Mouse (Mus musculus) liver, adult 2 months (tissue): ENCODE measurements around the gene Gpr35. TPM values are rescaled to one million over a fixed set of nuclear protein-coding genes. Genes with fewer than 3 reads are reported as not detected.
A peak's percentile ranks its signal among the peaks of the same experiment; 100 is the strongest.

Experiments used
- DNase-seq: peaks from one replicate; pipeline ENCODE4 v3.0.0-alpha.2; 2011; ENCODE audit warnings: low read depth, low spot score; ENCODE audit errors: extremely low read depth
- H3K27ac ChIP-seq: fragments of 200-500 bp; replicated peaks from 2 replicates; pipeline ENCODE4 v1.5.1; 2012; ENCODE audit warnings: low read depth, mild to moderate bottlenecking, control low read depth, inconsistent platforms, low read length; ENCODE audit not compliant: insufficient read depth
- H3K27me3 ChIP-seq: fragments of 200-500 bp; 2 replicates; pipeline ENCODE4 v1.6.1; 2012; ENCODE audit warnings: mild to moderate bottlenecking, moderate library complexity, low read length, inconsistent platforms; ENCODE audit not compliant: control insufficient read depth, insufficient read depth
- H3K36me3 ChIP-seq: fragments of 200-500 bp; 2 replicates; pipeline ENCODE4 v1.6.1; 2012; ENCODE audit warnings: low read length, inconsistent platforms; ENCODE audit not compliant: control insufficient read depth, insufficient read depth
- H3K4me1 ChIP-seq: fragments of 200-500 bp; 2 replicates; pipeline ENCODE4 v1.6.1; 2011; ENCODE audit warnings: low read length; ENCODE audit not compliant: control insufficient read depth, insufficient read depth
- H3K4me3 ChIP-seq: fragments of 200-500 bp; 2 replicates; pipeline ENCODE4 v1.5.1; 2011; ENCODE audit warnings: low read depth, mild to moderate bottlenecking, control low read depth, low read length, moderate library complexity; ENCODE audit not compliant: insufficient read depth
- H3K79me2 ChIP-seq: fragments of 200-500 bp; 2 replicates; pipeline ENCODE4 v1.6.1; 2012; ENCODE audit warnings: inconsistent platforms, mild to moderate bottlenecking, low read length, moderate library complexity; ENCODE audit not compliant: control insufficient read depth, insufficient read depth
- H3K9ac ChIP-seq: fragments of 200-500 bp; 2 replicates; pipeline ENCODE4 v1.6.1; 2012; ENCODE audit warnings: low read depth, mild to moderate bottlenecking, control low read depth, inconsistent platforms, low read length
- CTCF ChIP-seq: fragments of 200-500 bp; IDR thresholded peaks from 2 replicates; pipeline ENCODE4 v1.5.1; 2011; ENCODE audit warnings: low read depth, low read length, control low read depth
- POLR2A ChIP-seq: fragments of 200-500 bp; IDR thresholded peaks from 2 replicates; pipeline ENCODE4 v1.6.1; 2011; ENCODE audit warnings: low read length, control low read depth; ENCODE audit not compliant: insufficient read depth; ENCODE audit errors: extremely low read depth
- WGBS: fragments of 180-500 bp; shearing (Covaris S2); methylation state at CpG from one replicate; pipeline ENCODE4 v1.1.7; 2018; 5-methylcytosine and 5-hydroxymethylcytosine counted together
- polyA plus RNA-seq: library from polyadenylated mRNA; depleted of rRNA; stranded (reverse); fragments of >200 nt; gene quantifications from 2 replicates; pipeline ENCODE4 v1.2.3, GENCODE M21; 2012; rRNA removed
- total RNA-seq: library from RNA; depleted of rRNA; stranded (reverse); fragments of >200 nt; gene quantifications from 2 replicates; pipeline ENCODE4 v1.2.3, GENCODE M21; 2014; rRNA removed

Gpr35 gene
- 0.18 and 0.47 TPM in 2 replicates for total RNA-seq
- 0.20 and 0.53 TPM in 2 replicates for polyA plus RNA-seq

DNA sequence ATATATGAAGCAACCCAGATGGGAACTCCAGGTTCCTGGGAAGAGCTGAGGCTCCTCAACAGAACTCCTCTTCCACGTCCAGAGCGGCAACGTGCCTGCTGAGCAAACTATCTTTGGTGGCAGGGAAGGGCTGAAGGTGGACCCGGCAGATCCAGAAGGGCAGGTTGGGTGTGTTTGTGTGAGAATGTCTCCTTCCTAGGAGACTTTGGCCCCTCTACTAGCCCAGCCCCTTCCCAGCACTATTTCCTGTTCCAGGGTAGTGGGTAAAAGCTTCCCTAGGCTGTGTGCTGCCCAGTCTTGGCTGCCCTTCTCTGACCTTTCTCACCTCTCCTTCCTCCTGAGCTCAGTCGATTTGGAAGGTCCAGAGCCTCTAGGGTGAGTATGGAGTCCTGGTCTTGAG is at the start of gene Gpr35:
Gene Gpr35, plus strand, starts transcription at position 259 of the 400 bp plus-strand sequence.
- no peak for DNase-seq
- TF ChIP-seq POLR2A = no peak
- TF ChIP-seq CTCF = no peak
- no peak within 1 kb of the TSS for H3K4me3 ChIP-seq
- no peak within 1 kb of the TSS for H3K27ac ChIP-seq
- H3K27me3 ChIP-seq = no peaks in the 10 kb centered on the region
- no peaks in the 10 kb centered on the region for H3K4me1 ChIP-seq
- H3K9ac ChIP-seq = no peak within 1 kb of the TSS
- peaks cover 2% of the 10 kb centered on the region; the same call in 1 of the 2 replicates for H3K36me3 ChIP-seq
- no peaks in the 10 kb centered on the region for H3K79me2 ChIP-seq
- WGBS = 63% methylated on average over 5 of the region's 5 CpGs

DNA sequence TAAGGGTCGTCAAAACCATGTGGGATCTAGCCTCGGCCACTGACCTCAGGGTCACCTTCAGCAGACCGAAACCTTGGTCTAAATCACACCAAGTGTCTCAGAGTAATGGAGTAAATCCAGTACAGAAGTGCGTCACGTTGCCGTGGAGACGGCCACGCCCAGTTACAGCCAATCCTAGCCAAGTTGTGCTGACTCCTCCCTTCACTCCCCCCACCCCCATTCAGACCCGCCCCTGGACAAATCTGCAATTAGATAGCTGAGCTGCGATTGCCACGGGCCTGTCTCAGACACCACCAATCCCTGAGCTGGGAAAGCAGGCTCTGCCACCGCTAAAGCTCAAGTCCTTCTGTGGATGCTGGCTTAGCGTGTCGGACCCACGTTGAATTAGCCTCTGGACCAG is 47.9 kb upstream of the Gpr35 start, which contains the start of gene Ankmy1:
Gene Ankmy1, minus strand, starts transcription at position 121 of the 400 bp plus-strand sequence.
- no peaks in the 10 kb centered on the region for H3K79me2 ChIP-seq
- H3K9ac ChIP-seq = no peak within 1 kb of the TSS
- H3K4me1 ChIP-seq = peaks cover 9% of the 10 kb centered on the region
- H3K27me3 ChIP-seq = no peaks in the 10 kb centered on the region
- H3K4me3 ChIP-seq = no peak within 1 kb of the TSS
- TF ChIP-seq POLR2A = no peak
- TF ChIP-seq CTCF = no peak
- no peaks in the 10 kb centered on the region for H3K36me3 ChIP-seq
- H3K27ac ChIP-seq = peak within 1 kb of the TSS; percentile 15; the same call in 1 of the 2 replicates
- 7% methylated on average over 15 of the region's 15 CpGs for WGBS
- peak; percentile 49 for DNase-seq

DNA sequence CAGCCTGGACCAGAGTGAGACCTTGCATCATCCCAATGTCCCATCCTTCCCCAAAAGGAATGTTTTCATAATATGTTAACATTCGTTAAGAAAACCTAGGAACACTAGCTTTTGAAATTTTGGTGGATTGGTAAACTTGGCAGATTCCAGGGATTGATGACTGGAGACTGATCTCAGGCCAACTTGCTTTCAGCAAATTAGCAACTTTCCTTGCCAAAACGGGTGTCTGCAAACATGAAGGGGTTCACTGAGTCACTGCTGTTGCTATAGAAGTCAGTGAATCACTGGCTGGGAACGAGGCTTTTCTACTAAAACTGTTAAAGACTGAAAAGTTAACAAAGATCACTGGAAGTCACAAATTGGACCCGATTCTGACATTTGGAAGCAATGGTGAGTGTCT is 47.0 kb upstream of the Gpr35 start:
- Histone ChIP-seq H3K27ac (no peak overlapping the region), H3K27me3 (no peaks in the 10 kb centered on the region), H3K9ac (no peak overlapping the region), H3K36me3 (no peaks in the 10 kb centered on the region), H3K79me2 (no peaks in the 10 kb centered on the region), H3K4me3 (no peak overlapping the region), H3K4me1 (peaks cover 11% of the 10 kb centered on the region)
- 17% methylated on average over 4 of the region's 4 CpGs for WGBS
- peak; percentile 78 for DNase-seq
- TF ChIP-seq POLR2A (no peak), CTCF (no peak)

DNA sequence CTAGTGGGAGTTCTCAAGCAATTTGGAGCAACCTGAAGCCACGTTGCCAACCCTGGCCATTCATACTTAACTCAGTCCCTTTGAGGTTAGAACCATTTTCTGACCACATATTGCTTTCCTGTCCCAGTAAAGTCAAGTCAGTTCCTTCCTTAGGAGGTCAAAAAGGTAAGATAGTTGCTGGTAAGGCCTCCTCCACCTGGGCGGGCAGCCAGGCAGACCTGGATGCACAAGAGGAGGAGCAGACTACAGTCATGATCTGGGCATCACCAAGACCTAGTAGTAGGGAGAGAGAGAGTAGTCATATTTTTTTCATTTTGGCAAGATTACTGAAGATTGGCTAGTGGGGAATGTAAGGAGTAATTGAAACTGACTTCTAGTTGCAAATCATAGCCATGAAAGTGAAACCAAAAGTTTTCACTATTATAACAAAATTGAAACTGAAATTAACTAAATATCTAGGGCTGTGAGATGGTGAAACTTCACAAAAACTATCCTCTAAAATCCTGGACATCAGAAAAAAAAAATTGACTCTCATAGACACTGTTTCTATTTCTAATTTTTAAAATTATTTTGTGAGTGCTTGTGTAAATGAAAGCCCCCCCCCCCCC is 44.9 kb upstream of the Gpr35 start:
- Histone ChIP-seq H3K9ac (no peak overlapping the region), H3K27me3 (no peaks in the 10 kb centered on the region), H3K4me1 (peaks cover 16% of the 10 kb centered on the region), H3K36me3 (no peaks in the 10 kb centered on the region), H3K27ac (no peak overlapping the region), H3K79me2 (0 out of 2 replicates have a peak, but pooled peaks cover 1% of the 10 kb centered on the region), H3K4me3 (no peak overlapping the region)
- TF ChIP-seq POLR2A (no peak), CTCF (no peak)
- 94% methylated on average over 2 of the region's 2 CpGs for WGBS
- no peak for DNase-seq

DNA sequence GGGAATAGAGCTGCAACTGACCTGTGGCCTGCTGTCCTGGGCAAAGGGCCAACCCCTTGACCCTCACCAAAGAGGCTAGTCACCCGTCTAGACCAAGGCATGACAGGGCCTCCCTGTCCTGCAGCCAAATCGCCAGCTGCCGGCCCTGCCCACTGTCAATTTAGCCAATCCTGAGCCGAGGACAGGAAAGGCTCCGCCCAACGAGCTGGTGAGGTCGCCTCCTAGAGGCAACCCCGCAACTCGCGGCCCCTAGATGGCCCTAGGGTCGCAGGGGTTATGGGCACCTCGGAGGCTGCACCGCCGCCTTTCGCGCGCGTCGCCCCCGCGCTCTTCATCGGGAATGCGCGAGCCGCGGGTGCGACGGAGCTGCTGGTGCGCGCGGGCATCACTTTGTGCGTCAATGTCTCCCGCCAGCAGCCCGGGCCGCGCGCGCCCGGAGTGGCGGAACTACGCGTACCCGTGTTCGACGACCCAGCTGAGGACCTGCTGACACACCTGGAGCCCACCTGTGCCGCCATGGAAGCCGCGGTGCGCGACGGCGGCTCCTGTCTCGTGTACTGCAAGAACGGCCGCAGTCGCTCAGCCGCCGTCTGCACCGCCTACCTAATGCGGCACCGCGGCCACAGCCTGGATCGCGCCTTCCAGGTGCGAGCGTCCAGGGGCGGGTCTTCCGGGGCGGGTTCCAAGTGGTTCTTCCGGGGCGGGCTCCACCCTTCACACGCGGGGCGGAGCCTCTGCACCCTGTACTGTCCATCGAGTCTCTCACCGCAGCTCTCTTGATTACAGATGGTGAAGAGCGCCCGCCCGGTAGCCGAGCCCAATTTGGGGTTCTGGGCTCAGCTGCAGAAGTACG is 43.7 kb upstream of the Gpr35 start, which contains the start of gene Dusp28:
Gene Dusp28, plus strand, starts transcription at position 203 of the 853 bp plus-strand sequence.
- H3K4me1 ChIP-seq = peaks cover 21% of the 10 kb centered on the region

More for the DNA sequence above, 43.7 kb upstream of the Gpr35 start, which contains the start of gene Dusp28:
- Histone ChIP-seq H3K27ac (peak within 1 kb of the TSS; percentile 94), H3K9ac (peak within 1 kb of the TSS; percentile 97), H3K4me3 (peak within 1 kb of the TSS; percentile 94), H3K36me3 (no peaks in the 10 kb centered on the region), H3K27me3 (no peaks in the 10 kb centered on the region), H3K79me2 (peaks cover 9% of the 10 kb centered on the region; the same call in 1 of the 2 replicates)
- TF ChIP-seq POLR2A = peak; percentile 81; the same call in 1 of the 2 replicates
- TF ChIP-seq CTCF = peak; percentile 72
- DNase-seq = peak; percentile 90
- under 1% methylated on average over 81 of the region's 81 CpGs for WGBS
